Mouse (Mus musculus) urinary bladder, postnatal 4 days (tissue): ENCODE measurements around the gene Vwa2.

Source experiments
- DNase-seq, 2 experiments: peaks; one replicate each; pipeline ENCODE4 v3.0.0; 2021 to 2022; ENCODE audit warnings: low spot score in 2 of 2

Vwa2 gene

DNA sequence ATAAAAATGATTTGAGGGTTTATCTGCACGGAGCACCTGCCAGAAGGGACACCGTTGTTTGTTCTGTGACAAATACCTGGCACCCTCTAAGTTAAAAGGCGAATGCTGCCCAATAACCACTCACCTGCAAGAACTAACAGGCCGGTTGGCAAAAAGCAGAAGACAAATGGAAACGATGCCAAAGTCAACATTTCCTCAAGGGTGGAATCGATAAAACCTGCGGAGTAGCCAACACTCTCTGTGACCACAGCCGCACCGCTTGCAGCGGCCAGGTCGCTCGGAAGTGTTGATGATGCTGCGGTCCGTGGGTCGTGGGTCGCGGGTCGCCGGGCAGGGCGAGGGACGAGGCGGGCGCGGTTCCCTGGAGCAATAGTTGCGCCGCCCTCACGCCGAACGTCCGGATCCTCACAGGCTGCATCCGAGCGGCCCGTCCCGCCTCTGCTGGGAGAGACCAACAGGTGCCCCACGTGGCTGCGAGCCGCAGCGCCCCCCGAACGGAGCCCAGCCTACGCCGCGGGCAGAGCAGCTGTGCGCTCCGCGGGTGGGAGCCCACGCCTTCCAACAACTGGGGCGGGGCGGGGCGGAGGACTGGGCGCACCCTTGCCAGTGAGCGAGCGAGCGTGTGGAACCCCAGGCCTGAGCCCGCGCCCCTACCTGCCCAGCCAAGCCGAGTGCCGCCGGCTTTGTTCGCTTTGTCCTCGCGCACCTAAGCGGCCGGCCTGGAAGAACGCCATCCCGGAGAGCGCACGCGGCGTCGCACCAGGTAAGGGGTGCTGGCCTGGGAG, at the start of gene Vwa2:
Gene Vwa2, plus strand, starts transcription at position 434 of the 785 bp plus-strand sequence.
- DNase-seq: no peak

- no peak for DNase-seq
These were observed 47.9 kb upstream of the Vwa2 start, which contains the start of gene Tdrd1 for GRCm38 (mm10) chr19:56826047-56826631. Tdrd1 (plus strand) TSS chr19:56826209.

DNA sequence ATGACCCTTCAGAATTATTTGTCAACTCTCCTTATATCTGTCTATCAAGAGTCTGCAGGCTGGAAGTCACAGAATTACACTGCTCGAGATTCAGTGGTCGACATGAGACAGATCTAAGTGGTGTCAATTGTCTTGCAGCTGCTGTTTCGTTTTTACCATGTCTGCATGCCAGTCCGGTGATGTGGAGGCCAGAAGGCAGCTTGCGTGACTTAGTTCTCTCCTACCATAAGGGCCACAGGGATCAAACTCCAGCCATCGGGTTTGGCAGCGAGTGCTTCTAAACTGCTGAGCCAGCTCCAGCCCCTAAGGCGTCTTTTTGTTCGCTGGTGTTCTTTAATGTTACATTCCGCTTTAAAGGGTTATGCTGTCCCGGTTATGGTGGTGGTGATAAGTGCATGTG, 45.7 kb upstream of the Vwa2 start:
- no peak for DNase-seq

GRCm38 (mm10) chr19:56829267-56829666, 44.8 kb upstream of the Vwa2 start:
- DNase-seq: no peak

DNA sequence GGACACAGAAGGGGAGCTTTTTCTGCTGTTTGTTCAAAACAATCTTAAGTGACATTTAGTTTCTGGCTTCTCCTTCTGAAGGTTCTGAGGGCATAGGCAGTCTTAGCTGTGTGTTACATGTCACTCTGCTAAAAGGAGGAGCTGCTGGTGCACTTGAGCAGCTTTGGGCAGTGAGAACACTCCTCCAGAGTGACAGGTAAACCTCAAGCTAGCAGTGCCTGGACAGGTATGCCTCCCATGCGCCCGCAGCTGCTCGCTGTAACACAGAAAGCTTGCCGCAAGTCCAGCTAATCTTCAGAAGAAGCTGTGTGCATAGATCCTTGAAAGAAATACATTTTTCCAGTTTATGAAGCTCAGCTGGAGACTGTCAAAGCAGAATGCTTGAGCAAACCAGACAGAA, 43.9 kb upstream of the Vwa2 start:
- DNase-seq: no peak

- DNase-seq: no peak
These were observed 38.7 kb upstream of the Vwa2 start for GRCm38 (mm10) chr19:56835340-56835739.

DNA sequence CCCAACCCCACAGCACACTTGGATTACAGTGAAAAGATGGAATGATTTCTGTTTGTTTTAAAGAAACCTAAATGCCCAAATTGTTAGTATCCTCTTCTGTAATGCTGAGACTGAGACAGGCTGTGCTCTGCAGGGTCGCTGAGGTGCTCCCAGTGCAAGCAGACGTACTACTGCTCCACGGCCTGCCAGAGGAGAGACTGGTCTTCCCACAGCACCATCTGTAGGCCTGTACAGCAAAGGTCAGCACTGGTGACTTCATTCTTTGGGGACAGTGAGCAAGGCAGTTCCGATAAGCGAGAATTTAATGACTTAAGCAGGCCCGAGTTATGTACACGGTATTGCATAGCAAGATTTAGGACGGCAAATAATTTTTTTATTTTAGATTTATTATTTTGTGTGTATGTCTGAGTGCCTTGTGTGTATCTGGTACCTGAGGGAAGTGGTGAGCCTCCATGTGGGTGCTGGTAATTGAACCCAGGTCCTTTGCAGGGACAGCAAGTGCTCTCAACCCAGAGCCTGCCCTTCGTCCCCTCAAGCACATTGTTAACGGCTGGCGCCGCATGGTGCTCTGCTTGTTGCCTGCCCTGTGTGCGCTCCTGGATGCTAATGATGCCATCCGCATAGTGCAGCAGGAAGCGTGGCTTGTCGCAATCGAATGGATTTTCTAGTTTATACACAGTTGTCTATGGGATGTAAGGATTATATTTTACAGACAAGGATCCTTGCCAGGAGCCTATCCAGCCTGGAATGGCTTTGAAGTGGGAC, 34.9 kb upstream of the Vwa2 start:
- DNase-seq: no peak

GRCm38 (mm10) chr19:56842974-56843373, 31.1 kb upstream of the Vwa2 start:
- no peak for DNase-seq

DNA sequence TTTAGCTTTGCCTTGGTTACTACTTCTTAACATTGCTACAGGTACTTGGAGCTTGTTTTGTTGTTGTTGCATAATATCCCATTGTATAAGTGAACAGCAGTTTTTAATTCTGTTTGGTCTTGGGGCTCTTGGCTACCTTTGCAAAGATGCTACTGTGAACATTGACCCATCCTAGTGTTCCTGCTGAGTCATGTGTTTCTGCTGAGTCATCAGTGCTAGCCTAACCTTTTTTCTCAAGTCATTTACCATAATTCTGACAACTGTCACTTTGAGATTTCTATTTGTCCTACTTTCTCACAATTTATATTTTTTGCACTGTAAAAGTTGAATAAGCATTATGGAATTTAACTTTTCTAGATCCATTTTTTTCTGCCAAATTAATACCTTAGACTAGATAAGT, 21.5 kb upstream of the Vwa2 start:
- no peak for DNase-seq

- no peak for DNase-seq
These were observed 17.6 kb upstream of the Vwa2 start for GRCm38 (mm10) chr19:56856455-56856854.

- no peak for DNase-seq
These were observed 6.3 kb upstream of the Vwa2 start for GRCm38 (mm10) chr19:56867701-56868100.

- no peak for DNase-seq
These were observed 709 bp downstream of the Vwa2 start for GRCm38 (mm10) chr19:56874601-56875315.

DNA sequence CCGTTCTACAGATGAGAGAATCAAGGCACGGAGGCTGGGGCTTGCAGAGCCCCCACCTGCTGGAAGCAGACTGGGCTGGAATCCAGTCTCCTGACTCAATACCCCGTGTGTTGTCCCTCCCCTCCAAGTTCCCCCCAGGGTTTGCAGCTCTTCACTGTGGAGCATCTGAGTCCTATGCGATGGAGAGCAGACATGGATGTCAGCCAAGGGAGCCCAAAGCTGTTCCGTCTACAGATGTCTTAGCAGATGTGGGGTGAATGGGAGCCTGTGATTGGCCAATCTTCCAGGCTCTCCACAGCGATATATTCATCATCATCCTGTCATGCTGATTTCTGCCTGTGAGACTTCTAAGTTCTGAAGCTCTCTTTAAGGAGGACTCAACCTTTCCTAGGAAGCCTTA, 3.3 kb downstream of the Vwa2 start:
- no peak for DNase-seq

GRCm38 (mm10) chr19:56887879-56888278, 13.8 kb downstream of the Vwa2 start:
- no peak for DNase-seq

DNA sequence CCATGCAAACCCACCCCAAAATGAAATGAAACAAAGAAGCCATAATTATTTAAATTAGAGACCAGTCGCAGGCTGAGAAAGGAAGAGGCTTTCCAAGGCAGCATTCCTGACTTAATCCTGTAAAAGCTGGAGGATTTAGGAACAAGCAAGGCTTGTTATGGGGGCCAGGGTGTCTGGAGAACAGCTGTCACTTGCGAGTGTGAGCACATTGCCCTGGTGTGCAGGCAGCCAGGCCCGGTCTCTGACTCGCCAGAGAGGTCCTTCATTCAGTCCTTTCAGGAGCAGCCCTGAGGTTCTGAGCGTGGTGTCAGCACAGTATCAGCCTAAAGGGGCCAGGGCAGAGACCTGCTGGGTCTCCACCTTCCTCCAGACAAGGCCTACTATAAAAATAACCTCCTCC, 14.6 kb downstream of the Vwa2 start:
- DNase-seq: no peak

- DNase-seq: no peak
These were observed 17.4 kb downstream of the Vwa2 start for GRCm38 (mm10) chr19:56891438-56891837.

DNA sequence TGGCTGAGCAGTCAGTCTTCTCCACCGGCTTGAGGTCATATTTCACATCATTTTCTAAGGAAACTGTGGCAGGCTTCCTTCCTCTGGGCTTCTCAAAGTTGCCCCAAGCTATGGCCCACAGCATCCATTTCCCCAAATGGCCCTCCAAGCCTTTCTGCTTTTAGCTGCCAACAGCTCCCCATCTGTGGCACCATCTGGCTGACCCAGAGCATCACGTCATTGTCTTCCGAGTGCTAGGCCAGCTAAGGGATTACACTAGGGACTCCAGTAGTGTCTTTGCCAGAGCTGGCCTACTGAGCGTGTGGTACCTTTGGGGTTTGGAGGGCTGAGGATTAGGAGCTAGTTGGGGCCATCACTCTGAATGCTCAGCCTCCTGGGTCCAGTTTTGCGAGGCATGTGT, 18.5 kb downstream of the Vwa2 start:
- DNase-seq: no peak

GRCm38 (mm10) chr19:56893326-56893725, 19.3 kb downstream of the Vwa2 start:
- no peak for DNase-seq

DNA sequence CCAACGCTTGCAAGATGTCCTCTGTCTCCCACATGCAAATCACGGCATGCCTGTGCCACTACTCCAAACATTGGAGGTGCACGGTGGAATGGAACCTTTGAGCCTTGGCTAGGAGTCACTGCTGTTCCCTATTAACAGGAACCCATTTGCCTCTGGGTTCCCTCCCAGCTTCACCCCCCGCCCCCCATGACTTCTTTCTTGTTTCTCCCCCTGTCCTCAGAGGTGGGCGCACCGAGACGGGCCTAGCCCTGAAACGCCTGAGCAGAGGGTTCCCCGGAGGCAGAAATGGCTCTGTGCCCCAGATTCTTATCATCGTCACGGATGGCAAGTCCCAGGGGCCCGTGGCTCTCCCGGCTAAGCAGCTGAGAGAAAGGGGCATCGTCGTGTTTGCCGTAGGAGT, 23.6 kb downstream of the Vwa2 start:
- no peak for DNase-seq

DNA sequence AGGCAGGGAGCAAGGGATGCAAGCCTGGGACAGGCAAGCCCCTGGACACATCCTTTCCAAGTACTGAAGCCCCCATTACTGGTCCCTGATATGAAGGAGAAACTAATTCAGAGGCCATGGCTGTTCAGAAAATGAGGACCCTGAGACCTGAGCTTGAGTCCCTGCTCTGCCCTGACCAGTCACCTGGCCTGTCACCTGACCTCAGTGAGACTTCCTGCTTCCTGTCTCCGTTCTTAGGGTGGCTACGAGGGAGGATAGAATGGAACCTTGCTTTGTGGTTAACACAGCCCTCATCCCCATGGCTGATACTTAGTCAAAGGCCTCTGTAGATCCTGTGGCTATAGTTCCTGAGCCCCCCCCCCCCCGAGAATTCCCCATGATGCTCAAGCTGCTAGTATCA, 30.0 kb downstream of the Vwa2 start:
- no peak for DNase-seq

- no peak for DNase-seq
These were observed 31.3 kb downstream of the Vwa2 start for GRCm38 (mm10) chr19:56905395-56905794.

DNA sequence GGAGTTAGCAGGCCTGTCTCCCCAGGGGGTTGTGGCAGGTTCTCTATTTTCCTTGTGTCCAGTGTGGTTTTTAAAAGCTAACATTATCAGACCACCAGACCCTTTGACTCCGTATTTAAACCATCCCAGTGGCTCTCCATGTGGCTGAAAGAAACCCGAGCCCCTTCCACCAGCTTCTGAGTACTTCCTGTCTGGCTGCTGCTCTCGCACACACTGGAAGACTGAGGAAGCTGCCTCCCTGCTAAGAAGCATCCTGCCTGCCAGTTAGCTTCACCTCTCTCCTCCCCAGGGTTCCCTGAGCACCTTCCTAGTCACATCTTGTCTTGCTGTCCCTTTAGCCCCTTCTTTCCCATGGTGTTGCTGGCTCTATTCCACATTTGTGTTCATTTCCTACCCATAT, 33.8 kb downstream of the Vwa2 start:
- DNase-seq: no peak
